Mouse (Mus musculus) heart, postnatal 0 days (tissue): ENCODE measurements around the gene Emilin2. TPM values are rescaled to one million over a fixed set of nuclear protein-coding genes. Genes with fewer than 3 reads are reported as not detected.

ENCODE experiments used
- ATAC-seq: fragments of 200-750 bp; cut with Nextera tagmentation; 2 replicates; pipeline ENCODE4 v1.8.0; 2017; ENCODE audit warnings: low read depth, moderate number of reproducible peaks, moderate library complexity; ENCODE audit not compliant: insufficient read depth
- DNase-seq: peaks from one replicate; pipeline ENCODE4 v3.0.0-alpha.2; 2016; ENCODE audit warnings: low spot score
- H3K27ac ChIP-seq: fragments of 300-500 bp; sonication (generic); 2 replicates; pipeline ENCODE4 v1.5.1; 2014; ENCODE audit warnings: low read depth, mild to moderate bottlenecking
- H3K27me3 ChIP-seq: fragments of 300-500 bp; sonication (generic); 2 replicates; pipeline ENCODE4 v1.6.1; 2014; ENCODE audit warnings: low read length, mixed read lengths; ENCODE audit not compliant: control insufficient read depth, insufficient read depth
- H3K36me3 ChIP-seq: fragments of 300-500 bp; sonication (generic); replicated peaks from 2 replicates; pipeline ENCODE4 v1.6.1; 2014; ENCODE audit warnings: low read length, mixed read lengths; ENCODE audit not compliant: control insufficient read depth, insufficient read depth
- H3K4me1 ChIP-seq: fragments of 300-500 bp; sonication (generic); 2 replicates; pipeline ENCODE4 v1.6.1; 2014; ENCODE audit warnings: antibody characterized with exemption; ENCODE audit not compliant: control insufficient read depth, insufficient read depth
- H3K4me2 ChIP-seq: fragments of 300-500 bp; sonication (generic); 2 replicates; pipeline ENCODE4 v1.6.1; 2014; ENCODE audit warnings: low read depth, mild to moderate bottlenecking, low read length, moderate library complexity
- H3K4me3 ChIP-seq: fragments of 300-500 bp; sonication (generic); 2 replicates; pipeline ENCODE4 v1.5.1; 2014; ENCODE audit warnings: low read depth, low read length
- H3K9ac ChIP-seq: fragments of 300-500 bp; sonication (generic); replicated peaks from 2 replicates; pipeline ENCODE4 v1.6.1; 2014; ENCODE audit warnings: low read depth, low read length, mixed read lengths
- H3K9me3 ChIP-seq: fragments of 300-500 bp; sonication (generic); replicated peaks from 2 replicates; pipeline ENCODE4 v1.6.1; 2016; ENCODE audit warnings: low read length; ENCODE audit not compliant: control insufficient read depth
- CTCF ChIP-seq: IDR thresholded peaks from 2 replicates; pipeline ENCODE4 v1.5.1; 2016; ENCODE audit warnings: antibody characterized with exemption, control low read depth, low read depth
- EP300 ChIP-seq: IDR thresholded peaks from 2 replicates; pipeline ENCODE4 v1.6.1; 2016; ENCODE audit warnings: antibody characterized with exemption, low read depth
- WGBS: fragments of 180-500 bp; shearing (Covaris S2); extraction: QIAGEN DNeasy Blood & Tissue Kit; methylation state at CpG from one replicate; pipeline ENCODE4 v1.1.7; 2014; 5-methylcytosine and 5-hydroxymethylcytosine counted together
- polyA plus RNA-seq: library from polyadenylated mRNA; unstranded; fragments of >200 nt; fragmentation: Nextera tagmentation; extraction: Ambion mirVana; gene quantifications from 2 replicates; pipeline ENCODE4 v1.2.1, GENCODE M21; 2015
- total RNA-seq: library from RNA; depleted of rRNA; stranded (reverse); fragments of >200 nt; gene quantifications from 2 replicates; pipeline ENCODE4 v1.2.3, GENCODE M21; 2014; ENCODE audit warnings: low replicate concordance

Gene Emilin2
- total and polyA plus RNA-seq, 2 experiments from 2014 or later = 65.3 to 86.4 TPM

DNA sequence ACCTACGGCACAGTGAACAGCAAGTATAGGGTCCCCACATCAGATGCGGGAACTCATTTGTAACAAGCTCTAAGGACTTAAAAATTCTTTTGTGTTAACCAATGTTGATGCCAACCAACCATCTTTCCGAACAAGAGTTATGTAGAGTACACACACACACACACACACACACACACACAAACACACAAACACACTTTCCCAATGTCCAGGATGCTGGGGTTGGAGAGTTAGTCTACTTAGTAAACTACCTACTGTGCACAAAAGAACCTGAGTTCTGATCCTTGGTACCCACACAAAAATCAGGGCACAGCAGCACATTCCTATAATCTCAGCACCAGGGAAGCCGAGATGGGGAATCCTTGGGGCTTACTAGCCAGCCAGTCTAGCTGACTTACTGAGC lies 5.8 kb upstream of the Emilin2 start:
- 93% methylated on average over 4 of the region's 4 CpGs for WGBS
- H3K4me1 ChIP-seq = no peaks in the 10 kb centered on the region
- H3K9ac ChIP-seq = no peak overlapping the region
- 0 out of 2 replicates have a peak, but pooled peaks cover 4% of the 10 kb centered on the region for H3K9me3 ChIP-seq
- H3K4me3 ChIP-seq = no peak overlapping the region
- no peak overlapping the region for H3K27ac ChIP-seq
- H3K27me3 ChIP-seq = no peaks in the 10 kb centered on the region
- ATAC-seq = no peak
- TF ChIP-seq EP300 (no peak), CTCF (no peak)
- no peaks in the 10 kb centered on the region for H3K36me3 ChIP-seq
- no peak for DNase-seq
- no peak overlapping the region for H3K4me2 ChIP-seq

DNA sequence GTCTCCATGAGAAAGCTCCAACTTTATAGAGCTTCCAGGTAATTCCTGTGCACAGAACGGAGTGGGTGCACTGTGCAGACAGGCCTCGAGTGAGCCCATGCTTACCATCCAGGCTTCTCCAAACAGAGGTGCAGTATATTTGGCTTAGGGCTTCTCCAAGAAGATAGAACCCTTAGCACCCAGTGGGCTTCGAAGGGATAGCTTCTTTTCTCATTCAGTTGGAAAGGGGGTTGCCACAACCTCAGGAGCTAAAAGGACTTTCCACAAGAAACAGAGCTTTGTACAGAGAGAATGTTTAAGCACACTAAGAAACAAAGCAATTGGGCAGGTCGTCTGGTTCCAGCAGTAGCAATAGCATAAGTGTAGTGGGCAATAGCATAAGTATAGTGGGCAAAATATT lies 2.5 kb upstream of the Emilin2 start:
- no peak for DNase-seq
- Histone ChIP-seq H3K4me1 (no peaks in the 10 kb centered on the region; the same call in 1 of the 2 replicates), H3K9ac (no peak overlapping the region), H3K4me2 (no peak overlapping the region), H3K9me3 (no peaks in the 10 kb centered on the region), H3K27me3 (0 out of 2 replicates have a peak, but pooled peaks cover 3% of the 10 kb centered on the region), H3K4me3 (no peak overlapping the region), H3K27ac (no peak overlapping the region), H3K36me3 (no peaks in the 10 kb centered on the region)
- ATAC-seq = no peak
- TF ChIP-seq CTCF (no peak), EP300 (no peak)
- WGBS = 75% methylated on average over 4 of the region's 4 CpGs

DNA sequence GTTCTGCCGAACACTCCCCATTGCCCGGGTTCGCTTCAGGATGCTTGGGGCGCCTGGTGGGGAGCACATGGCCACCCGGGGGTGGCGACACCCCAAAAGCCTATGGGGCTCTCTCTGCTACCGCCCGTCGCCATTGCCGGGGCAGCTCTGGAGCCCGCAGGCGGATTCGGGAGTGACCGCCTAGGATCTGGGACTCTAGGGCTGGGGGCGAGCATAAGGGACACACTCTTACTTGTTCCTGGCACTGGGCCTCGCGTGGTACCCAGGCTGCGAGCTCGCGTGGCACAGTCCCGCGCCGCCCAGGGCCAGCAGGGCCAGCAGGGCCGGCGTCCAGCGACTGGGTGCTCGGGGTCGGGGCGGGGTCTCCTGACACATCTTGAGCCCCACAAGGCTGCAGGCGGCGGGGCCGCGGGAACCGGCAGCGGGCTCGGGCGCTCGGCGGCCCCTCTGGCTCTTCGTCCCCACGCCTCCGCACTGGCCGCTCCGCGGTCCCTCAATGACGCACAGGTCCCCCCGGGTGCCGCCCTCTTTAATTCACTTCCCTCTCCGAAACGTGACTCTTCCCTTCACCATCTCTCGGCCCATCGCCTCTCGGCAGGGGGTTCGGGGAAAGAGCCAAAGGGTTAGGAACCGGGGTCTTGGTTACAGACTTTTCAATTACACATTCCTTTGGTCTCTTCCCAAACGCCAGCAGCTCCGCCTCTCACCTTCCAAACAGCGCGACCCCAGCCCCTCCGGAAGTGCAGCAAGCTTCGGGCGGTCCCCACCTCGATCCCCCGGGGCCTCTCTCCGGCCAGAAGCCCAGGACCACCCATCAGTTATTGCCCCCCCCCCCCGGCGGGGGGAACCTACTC lies 1.1 kb downstream of the Emilin2 start:
- Histone ChIP-seq H3K4me1 (peaks cover 17% of the 10 kb centered on the region), H3K9me3 (no peaks in the 10 kb centered on the region), H3K4me3 (peak overlapping the region; percentile 75), H3K36me3 (no peaks in the 10 kb centered on the region), H3K27ac (peak overlapping the region; percentile 3; the same call in 1 of the 2 replicates), H3K4me2 (peak overlapping the region; percentile 93), H3K9ac (peak overlapping the region; percentile 74), H3K27me3 (0 out of 2 replicates have a peak, but pooled peaks cover 3% of the 10 kb centered on the region)
- TF ChIP-seq CTCF (no peak), EP300 (no peak)
- ATAC-seq (peak; percentile 59), DNase-seq (peak; percentile 31)
- under 1% methylated on average over 58 of the region's 67 CpGs for WGBS

DNA sequence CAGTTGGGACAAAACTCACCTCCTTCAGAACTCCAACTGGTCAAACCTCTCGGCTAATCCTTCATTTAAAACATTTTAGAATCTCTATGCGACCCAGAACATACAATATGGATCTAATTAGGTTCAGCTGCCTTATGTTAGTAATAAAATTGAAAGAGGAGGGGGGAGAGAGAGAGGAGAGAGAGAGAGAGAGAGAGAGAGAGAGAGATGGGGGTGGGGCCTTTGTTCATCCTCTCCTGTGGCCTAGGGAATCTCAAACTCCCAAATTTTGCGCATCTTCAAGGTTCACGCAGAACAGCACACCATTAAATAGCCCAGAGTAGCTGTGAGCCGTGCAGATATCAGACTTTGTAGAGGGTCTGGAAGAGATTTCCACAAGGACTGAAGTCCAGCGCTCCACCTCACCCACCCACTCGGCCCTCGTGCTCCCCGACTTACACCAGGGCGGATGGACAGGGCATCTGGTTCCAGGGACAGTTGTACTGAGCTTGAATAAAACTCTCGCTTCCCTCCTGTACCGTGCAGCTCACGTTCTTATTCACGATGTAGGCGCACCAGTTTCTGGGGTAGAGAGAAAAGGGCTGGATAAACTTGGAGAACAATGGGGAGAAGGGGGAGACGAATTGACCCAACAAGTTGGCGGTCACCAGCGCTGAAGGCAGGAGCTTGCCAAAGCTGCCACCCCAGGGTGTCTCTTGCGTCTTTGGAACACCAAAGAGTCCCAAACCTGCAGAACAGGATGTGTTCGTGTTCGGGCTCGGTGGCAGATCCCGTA lies 1.9 kb downstream of the Emilin2 start:
- Histone ChIP-seq H3K36me3 (no peaks in the 10 kb centered on the region), H3K4me1 (peaks cover 17% of the 10 kb centered on the region), H3K9me3 (no peaks in the 10 kb centered on the region), H3K4me2 (peak overlapping the region; percentile 93), H3K27me3 (0 out of 2 replicates have a peak, but pooled peaks cover 3% of the 10 kb centered on the region), H3K4me3 (peak overlapping the region; percentile 75), H3K27ac (peak overlapping the region; percentile 3; the same call in 1 of the 2 replicates), H3K9ac (peak overlapping the region; percentile 74)
- ATAC-seq (0 out of 2 replicates have a peak, but pooled peaks have one; percentile 14), DNase-seq (peak; percentile 12)
- WGBS = 10% methylated on average over 23 of the region's 23 CpGs
- no peak for TF ChIP-seq CTCF
- no peak for TF ChIP-seq EP300

DNA sequence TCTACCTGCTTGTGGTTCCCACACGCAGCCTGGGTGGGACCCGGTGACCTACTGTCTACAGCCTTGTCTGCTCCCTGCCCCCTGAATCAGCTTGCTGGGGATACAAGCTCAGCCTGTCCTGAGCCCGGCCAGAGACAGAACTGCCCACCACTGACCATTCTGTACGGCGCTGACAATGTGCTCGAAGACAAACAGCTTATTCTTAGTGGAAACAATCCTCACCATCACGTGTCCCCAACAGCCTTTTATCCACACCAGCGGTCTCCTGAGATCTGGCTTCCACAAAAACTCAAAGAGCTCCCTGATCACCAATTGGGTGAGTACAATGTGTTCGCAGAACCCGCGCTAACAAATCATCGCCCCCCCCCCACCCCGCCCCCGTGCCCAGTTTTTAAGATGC lies 2.6 kb downstream of the Emilin2 start:
- Histone ChIP-seq H3K27me3 (0 out of 2 replicates have a peak, but pooled peaks cover 3% of the 10 kb centered on the region), H3K9ac (no peak overlapping the region), H3K9me3 (no peaks in the 10 kb centered on the region), H3K4me1 (peaks cover 17% of the 10 kb centered on the region), H3K27ac (no peak overlapping the region), H3K4me2 (peak overlapping the region; percentile 93), H3K36me3 (no peaks in the 10 kb centered on the region), H3K4me3 (peak overlapping the region; percentile 75)
- no peak for TF ChIP-seq CTCF
- 43% methylated on average over 14 of the region's 14 CpGs for WGBS
- no peak for ATAC-seq
- DNase-seq = no peak
